Comparison of ENCODE assay signal across 7 mouse cellular contexts in genomic region chr3:131113029-131113428, GRCm38 (mm10). TPM values are rescaled to one million over a fixed set of nuclear protein-coding genes. Genes with fewer than 3 reads are reported as not detected.
DNase-seq lines count a peak whose midpoint lies in the region; ATAC-seq lines count a peak whose summit lies in the region.

No protein-coding gene starts in this region.

- H3K9me3 ChIP-seq in neural tube, embryonic 11.5 days (ENCODE audit: control insufficient read depth, low read length): no peaks in the 10 kb centered on the region
- no peaks in the 10 kb centered on the region for H3K9me3 ChIP-seq in forebrain, embryonic 10.5 days
- H3K9me3 ChIP-seq in limb, embryonic 11.5 days (ENCODE audit: control insufficient read depth, low read length): no peaks in the 10 kb centered on the region

- ATAC-seq in neural tube, embryonic 11.5 days (ENCODE audit: insufficient read depth, low FRiP score, low TSS enrichment): no peak
- no peak for ATAC-seq in limb, embryonic 11.5 days (ENCODE audit: insufficient number of reproducible peaks, low FRiP score, low TSS enrichment, low read depth)

- no peak for DNase-seq in neural tube, embryonic 11.5 days (ENCODE audit: low spot score)
- DNase-seq in neural tube, embryonic 10.5 days (ENCODE audit: extremely low spot score, low spot score): no peak
- no peak for DNase-seq in forebrain, embryonic 10.5 days (ENCODE audit: extremely low spot score, low spot score)
- DNase-seq in limb, embryonic 11.5 days (ENCODE audit: low spot score): no peak
- DNase-seq in thymus, postnatal 10 days (ENCODE audit: low spot score in 2 of 2): peak; percentile 54 to 59
- DNase-seq in urinary bladder, adult 18-20 months (ENCODE audit: low spot score in 2 of 2): no peak
- no peak for DNase-seq in gastrocnemius, adult 8-10 months (ENCODE audit: low spot score in 2 of 2)

- no peak overlapping the region for H3K9ac ChIP-seq in neural tube, embryonic 11.5 days (ENCODE audit: low read length)
- no peak overlapping the region for H3K9ac ChIP-seq in limb, embryonic 11.5 days (ENCODE audit: low read length)

- H3K27ac ChIP-seq in neural tube, embryonic 11.5 days (ENCODE audit: low read depth, low read length): no peak overlapping the region
- H3K27ac ChIP-seq in forebrain, embryonic 10.5 days: 0 out of 2 replicates have a peak overlapping the region, but pooled peaks have one; percentile 98
- no peak overlapping the region for H3K27ac ChIP-seq in limb, embryonic 11.5 days (replicated peaks; ENCODE audit: low read depth, low read length)

- peak overlapping the region; percentile 56 for H3K4me3 ChIP-seq in neural tube, embryonic 11.5 days (ENCODE audit: low read depth, low read length)
- H3K4me3 ChIP-seq in forebrain, embryonic 10.5 days: peak overlapping the region; percentile 92
- peak overlapping the region; percentile 81 for H3K4me3 ChIP-seq in limb, embryonic 11.5 days (ENCODE audit: low read depth, low read length)

- H3K4me2 ChIP-seq in neural tube, embryonic 11.5 days (ENCODE audit: low read depth): peak overlapping the region; percentile 95
- peak overlapping the region; percentile 93 for H3K4me2 ChIP-seq in limb, embryonic 11.5 days (ENCODE audit: low read depth, severe bottlenecking)

- H3K36me3 ChIP-seq in neural tube, embryonic 11.5 days (ENCODE audit: control insufficient read depth, insufficient read depth, low read length): no peaks in the 10 kb centered on the region
- peaks cover 41% of the 10 kb centered on the region for H3K36me3 ChIP-seq in forebrain, embryonic 10.5 days (replicated peaks)
- H3K36me3 ChIP-seq in limb, embryonic 11.5 days (ENCODE audit: control insufficient read depth, insufficient read depth, low read length): no peaks in the 10 kb centered on the region

- H3K27me3 ChIP-seq in neural tube, embryonic 11.5 days (ENCODE audit: control insufficient read depth, insufficient read depth, low read length): peaks cover 18% of the 10 kb centered on the region
- peaks cover 21% of the 10 kb centered on the region for H3K27me3 ChIP-seq in forebrain, embryonic 10.5 days (ENCODE audit: poor library complexity, severe bottlenecking)
- H3K27me3 ChIP-seq in limb, embryonic 11.5 days (ENCODE audit: control insufficient read depth, insufficient read depth, low read length): peaks cover 12% of the 10 kb centered on the region

- H3K4me1 ChIP-seq in neural tube, embryonic 11.5 days (ENCODE audit: control insufficient read depth, insufficient read depth, low read length): peaks cover 12% of the 10 kb centered on the region; the same call in 1 of the 2 replicates
- peaks cover 76% of the 10 kb centered on the region for H3K4me1 ChIP-seq in forebrain, embryonic 10.5 days
- peaks cover 21% of the 10 kb centered on the region for H3K4me1 ChIP-seq in limb, embryonic 11.5 days (ENCODE audit: control insufficient read depth, insufficient read depth, low read length)

- WGBS in neural tube, embryonic 11.5 days: 2% methylated on average over 13 of the region's 13 CpGs
- whole genome bisulfite sequencing in forebrain, embryonic 10.5 days: under 1% methylated on average over 13 of the region's 13 CpGs
- under 1% methylated on average over 13 of the region's 13 CpGs for WGBS in limb, embryonic 11.5 days

RNA-seq across cellular contexts. Expression of gene Lef1, which starts 2.8 kb away (rescaled TPM):
- 24.7 and 25.5 TPM in 2 replicates for polyA plus RNA-seq in neural tube, embryonic 11.5 days (2014; fragmentation: Nextera tagmentation; extraction: Ambion mirVana)
- 48.3 and 50.7 TPM in 2 replicates for polyA plus RNA-seq in forebrain, embryonic 10.5 days (2016; fragmentation: Nextera tagmentation; extraction: Ambion mirVana)
- polyA plus RNA-seq in limb, embryonic 11.5 days (2014; fragmentation: Nextera tagmentation; extraction: Ambion mirVana): 60.8 and 68.4 TPM in 2 replicates
- under 1 TPM in 2 of 4 experiments, not detected in 2; 0.07 to 0.16 TPM for total RNA-seq in gastrocnemius, adult 8-10 months (2022)

Comparison
In these comparisons a context has a peak if more than half of its experiments do, and no peak if none do; other contexts are left out.
1. DNase-seq: peak in thymus, postnatal 10 days (2 of 2); none in neural tube, embryonic 11.5 days (single experiment), neural tube, embryonic 10.5 days (single experiment), forebrain, embryonic 10.5 days (single experiment), limb, embryonic 11.5 days (single experiment), urinary bladder, adult 18-20 months (0 of 2) and gastrocnemius, adult 8-10 months (0 of 2).
2. Peak in every context shown above with its lines, with median percentiles within 50 percentile points of each other: H3K4me3 ChIP-seq.